Mouse (Mus musculus) CH12.LX (cell line): Measurements from ENCODE around the gene Cldn7. TPM values are rescaled to one million over a fixed set of nuclear protein-coding genes. Genes with fewer than 3 reads are reported as not detected.

Experiments
- DNase-seq: peaks from one replicate; pipeline ENCODE4 v3.0.0-alpha.2; 2013; ENCODE audit errors: extremely low read depth
- H3K27ac ChIP-seq: 2 replicates; pipeline ENCODE4 v1.5.1; 2012; ENCODE audit warnings: low read depth, mild to moderate bottlenecking, control low read depth, moderate library complexity; ENCODE audit not compliant: insufficient read depth
- H3K27me3 ChIP-seq: replicated peaks from 2 replicates; pipeline ENCODE3; 2012; ENCODE audit warnings: inconsistent platforms
- H3K36me3 ChIP-seq, 2 experiments: replicated peaks in 1 of 2; 2 replicates each; pipeline versions ENCODE3 to v1.6.1; 2012; ENCODE audit warnings: inconsistent platforms in 1 of 2, low read length in 1 of 2, mild to moderate bottlenecking in 1 of 2, mixed read lengths in 1 of 2, moderate library complexity in 1 of 2; ENCODE audit not compliant: control insufficient read depth in 1 of 2, insufficient read depth in 1 of 2
- H3K4me1 ChIP-seq, 2 experiments: 2 replicates each; pipeline ENCODE4 v1.6.1; 2012; ENCODE audit warnings: inconsistent platforms in 1 of 2, moderate library complexity in 1 of 2; ENCODE audit not compliant: insufficient read depth in 2 of 2, control insufficient read depth in 1 of 2
- H3K4me2 ChIP-seq: 2 replicates; pipeline ENCODE4 v1.6.1; 2012; ENCODE audit warnings: low read depth, mild to moderate bottlenecking, control low read depth; ENCODE audit not compliant: poor library complexity, insufficient read depth, severe bottlenecking
- H3K4me3 ChIP-seq, 3 experiments: fragments of 150-350 bp in 1 of 3; sonication (generic) in 1 of 3; replicated peaks in 1 of 3; 2 replicates each; pipeline versions ENCODE3 to v1.5.1; 2011 to 2012; ENCODE audit warnings: low read depth in 2 of 3, low read length in 2 of 3, mild to moderate bottlenecking in 2 of 3, moderate library complexity in 2 of 3, control low read depth in 1 of 3, improper control_type of control experiment in 1 of 3, inconsistent platforms in 1 of 3, mixed read lengths in 1 of 3; ENCODE audit not compliant: poor library complexity in 1 of 3
- H3K79me2 ChIP-seq: replicated peaks from 2 replicates; pipeline ENCODE4 v1.6.1; 2012; ENCODE audit warnings: mild to moderate bottlenecking, moderate library complexity; ENCODE audit not compliant: control insufficient read depth, poor library complexity, insufficient read depth, severe bottlenecking; ENCODE audit errors: extremely low read depth
- H3K9ac ChIP-seq: 2 replicates; pipeline ENCODE4 v1.6.1; 2012; ENCODE audit warnings: low read depth, mild to moderate bottlenecking, control low read depth, moderate library complexity; ENCODE audit not compliant: insufficient read depth
- H3K9me3 ChIP-seq: replicated peaks from 2 replicates; pipeline ENCODE3; 2012; ENCODE audit warnings: low read length, inconsistent platforms, mixed read lengths
- BHLHE40 ChIP-seq: IDR thresholded peaks from 2 replicates; pipeline ENCODE4 v1.6.1; 2011; ENCODE audit warnings: mild to moderate bottlenecking, low read depth, low read length, improper control_type of control experiment
- CHD1 ChIP-seq: IDR thresholded peaks from 2 replicates; pipeline ENCODE4 v1.6.1; 2012; ENCODE audit warnings: low read depth, low read length, improper control_type of control experiment, inconsistent platforms
- CHD2 ChIP-seq: IDR thresholded peaks from 2 replicates; pipeline ENCODE4 v1.6.1; 2011; ENCODE audit warnings: low read length, improper control_type of control experiment
- CTCF ChIP-seq, 2 experiments: IDR thresholded peaks in 1 of 2; conservative IDR thresholded peaks in 1 of 2; 2 replicates each; pipeline ENCODE4 v1.5.1; 2011 to 2012; ENCODE audit warnings: low read depth in 2 of 2, low read length in 2 of 2, improper control_type of control experiment in 1 of 2, inconsistent platforms in 1 of 2, mild to moderate bottlenecking in 1 of 2, moderate library complexity in 1 of 2
- E2F4 ChIP-seq: IDR thresholded peaks from 2 replicates; pipeline ENCODE4 v1.6.1; 2011; ENCODE audit warnings: low read depth, low read length, improper control_type of control experiment; ENCODE audit not compliant: insufficient replicate concordance
- ELF1 ChIP-seq: IDR thresholded peaks from 2 replicates; pipeline ENCODE4 v1.6.1; 2014; ENCODE audit warnings: low read depth, mild to moderate bottlenecking, inconsistent platforms, low read length, improper control_type of control experiment
- ETS1 ChIP-seq: conservative IDR thresholded peaks from 2 replicates; pipeline ENCODE4 v1.6.1; 2012; ENCODE audit warnings: low read depth, mild to moderate bottlenecking, inconsistent platforms, low read length, improper control_type of control experiment, moderate library complexity
- HCFC1 ChIP-seq: IDR thresholded peaks from 2 replicates; pipeline ENCODE4 v1.6.1; 2012; ENCODE audit warnings: low read depth, mild to moderate bottlenecking, inconsistent platforms, low read length, improper control_type of control experiment
- IRF4 ChIP-seq: IDR thresholded peaks from 2 replicates; pipeline ENCODE4 v1.6.1; 2014; ENCODE audit warnings: low read depth, mild to moderate bottlenecking, inconsistent platforms, low read length, improper control_type of control experiment
- JUN ChIP-seq: IDR thresholded peaks from 2 replicates; pipeline ENCODE4 v1.6.1; 2011; ENCODE audit warnings: low read depth, mild to moderate bottlenecking, low read length, improper control_type of control experiment, moderate library complexity; ENCODE audit not compliant: insufficient read depth
- JUND ChIP-seq: conservative IDR thresholded peaks from 2 replicates; pipeline ENCODE4 v1.6.1; 2011; ENCODE audit warnings: low read depth, low read length, improper control_type of control experiment
- KAT2A ChIP-seq: IDR thresholded peaks from 2 replicates; pipeline ENCODE4 v1.6.1; 2012; ENCODE audit warnings: low read length, improper control_type of control experiment, inconsistent platforms; ENCODE audit not compliant: insufficient replicate concordance
- MAFK ChIP-seq: IDR thresholded peaks from 2 replicates; pipeline ENCODE4 v1.6.1; 2011; ENCODE audit warnings: low read length, improper control_type of control experiment; ENCODE audit not compliant: insufficient replicate concordance
- MAX ChIP-seq: IDR thresholded peaks from 2 replicates; pipeline ENCODE4 v1.6.1; 2011; ENCODE audit warnings: low read length, improper control_type of control experiment
- MAZ ChIP-seq: IDR thresholded peaks from 2 replicates; pipeline ENCODE4 v1.6.1; 2012; ENCODE audit warnings: low read depth, mild to moderate bottlenecking, inconsistent platforms, low read length, improper control_type of control experiment, moderate library complexity
- MEF2A ChIP-seq: IDR thresholded peaks from 2 replicates; pipeline ENCODE4 v1.6.1; 2014; ENCODE audit warnings: low read depth, mild to moderate bottlenecking, inconsistent platforms, low read length, improper control_type of control experiment, borderline replicate concordance
- MYC ChIP-seq: IDR thresholded peaks from 2 replicates; pipeline ENCODE4 v1.6.1; 2011; ENCODE audit warnings: low read depth, mild to moderate bottlenecking, improper control_type of control experiment, low read length
- NELFE ChIP-seq: IDR thresholded peaks from 2 replicates; pipeline ENCODE4 v1.6.1; 2011; ENCODE audit warnings: low read depth, low read length, improper control_type of control experiment
- NRF1 ChIP-seq: IDR thresholded peaks from 2 replicates; pipeline ENCODE4 v1.6.1; 2014; ENCODE audit warnings: low read depth, mild to moderate bottlenecking, inconsistent platforms, low read length, improper control_type of control experiment, moderate library complexity
- POLR2AphosphoS2 ChIP-seq: IDR thresholded peaks from 2 replicates; pipeline ENCODE4 v1.6.1; 2011; ENCODE audit warnings: low read depth, low read length, improper control_type of control experiment
- RAD21 ChIP-seq: IDR thresholded peaks from 2 replicates; pipeline ENCODE4 v1.6.1; 2011; ENCODE audit warnings: low read depth, mild to moderate bottlenecking, low read length, improper control_type of control experiment, moderate library complexity
- SIN3A ChIP-seq: IDR thresholded peaks from 2 replicates; pipeline ENCODE4 v1.6.1; 2012; ENCODE audit warnings: low read length, improper control_type of control experiment, inconsistent platforms
- SMC3 ChIP-seq: IDR thresholded peaks from 2 replicates; pipeline ENCODE4 v1.6.1; 2011; ENCODE audit warnings: low read depth, low read length, improper control_type of control experiment
- UBTF ChIP-seq: IDR thresholded peaks from 2 replicates; pipeline ENCODE4 v1.6.1; 2012; ENCODE audit warnings: low read depth, mild to moderate bottlenecking, inconsistent platforms, low read length, improper control_type of control experiment, moderate library complexity
- USF2 ChIP-seq: conservative IDR thresholded peaks from 2 replicates; pipeline ENCODE4 v1.6.1; 2011; ENCODE audit warnings: low read depth, low read length, improper control_type of control experiment
- ZKSCAN1 ChIP-seq: IDR thresholded peaks from 2 replicates; pipeline ENCODE4 v1.6.1; 2012; ENCODE audit warnings: low read depth, inconsistent platforms, low read length, improper control_type of control experiment, borderline replicate concordance
- ZMIZ1 ChIP-seq: IDR thresholded peaks from 2 replicates; pipeline ENCODE4 v1.6.1; 2012; ENCODE audit warnings: low read depth, mild to moderate bottlenecking, inconsistent platforms, low read length, improper control_type of control experiment
- dilution Hi-C: fragments of 300-500 bp; cut with MboI; formaldehyde crosslinking; loops from 2 replicates; pipeline ENCODE4 v1.14.3; 2020; ENCODE audit warnings: low sequenced_read_pairs; ENCODE audit not compliant: extremely low pct_unique_long_range_greater_than_20kb, extremely low pct_ligation_motif_present
- in situ Hi-C: fragments of 300-500 bp; cut with MboI; formaldehyde crosslinking; loops from 3 replicates; pipeline ENCODE4 v1.14.3; 2019; ENCODE audit warnings: low sequenced_read_pairs, low pct_ligation_motif_present, low pct_unique_long_range_greater_than_20kb, mixed read lengths
- polyA plus RNA-seq: library from polyadenylated mRNA; unstranded; fragments of >175 nt; gene quantifications from 2 replicates; pipeline ENCODE4 v1.2.1, GENCODE M21; 2012; ENCODE audit warnings: low read depth; ENCODE audit not compliant: insufficient read length
- total RNA-seq, 2 experiments: library from RNA; depleted of rRNA; stranded (reverse); fragments of 300-350 nt in 1 of 2; fragments of >200 nt in 1 of 2; gene quantifications; 2 replicates each; pipeline ENCODE4 v1.2.3; 2012 to 2014

Gene Cldn7
- total and polyA plus RNA-seq, 3 experiments, result not detected

- TF ChIP-seq JUND, result no peak
- TF ChIP-seq ETS1, result peak; percentile 60
- peak; percentile 88 for TF ChIP-seq MAZ
- peak; percentile 100 for TF ChIP-seq MYC
- TF ChIP-seq ZKSCAN1, result no peak
- no peak; the same call in 1 of the 2 replicates for TF ChIP-seq RAD21
- peak; percentile 87 for TF ChIP-seq ELF1
- TF ChIP-seq HCFC1, result peak; percentile 76
- no peak for TF ChIP-seq MAFK
- peak; percentile 18; the same call in 1 of the 2 replicates for TF ChIP-seq IRF4
- peak; percentile 84 for TF ChIP-seq MEF2A
- TF ChIP-seq E2F4, result peak; percentile 80; the same call in 1 of the 2 replicates
- TF ChIP-seq CHD2, result no peak
- TF ChIP-seq POLR2AphosphoS2, result peak; percentile 99
- TF ChIP-seq SMC3, result peak; percentile 37; the same call in 1 of the 2 replicates
- TF ChIP-seq KAT2A, result 0 out of 2 replicates have a peak, but pooled peaks have one; percentile 74
Observed at GRCm38 (mm10) chr11:69921114-69922011, 43.2 kb upstream of the Cldn7 start, which contains the start of gene Eif5a (continued).

GRCm38 (mm10) chr11:69922012-69922756 lies 42.4 kb upstream of the Cldn7 start:
- peak; percentile 29; the same call in 1 of the 2 replicates for TF ChIP-seq JUND
- TF ChIP-seq CHD1, result peak; percentile 77; the same call in 1 of the 2 replicates
- no peak; the same call in 1 of the 2 replicates for TF ChIP-seq USF2
- TF ChIP-seq JUN, result no peak
- no peak for TF ChIP-seq MYC
- no peak; the same call in 1 of the 2 replicates for TF ChIP-seq ETS1
- TF ChIP-seq CTCF (conservative IDR thresholded peaks at IDR 0.05 in 1 of 2, IDR thresholded peaks at IDR 0.05 in 1 of 2; ENCODE audit: low read depth in 2 of 2, low read length in 2 of 2), result peak; percentile 5 to 63; a peak in 2 of 4 replicates
- 0 out of 2 replicates have a peak, but pooled peaks have one; percentile 50 for TF ChIP-seq CHD2
- TF ChIP-seq BHLHE40, result no peak
- TF ChIP-seq NELFE, result no peak
- 0 out of 2 replicates have a peak, but pooled peaks have one; percentile 49 for TF ChIP-seq MAFK
- 0 out of 2 replicates have a peak, but pooled peaks have one; percentile 1 for TF ChIP-seq UBTF
- TF ChIP-seq HCFC1, result no peak
- TF ChIP-seq SIN3A, result peak; percentile 18; the same call in 1 of the 2 replicates
- TF ChIP-seq ZMIZ1, result 0 out of 2 replicates have a peak, but pooled peaks have one; percentile 12
- TF ChIP-seq MAX, result no peak
- 0 out of 2 replicates have a peak, but pooled peaks have one; percentile 14 for TF ChIP-seq SMC3
- TF ChIP-seq RAD21, result peak; percentile 60
- no peak; the same call in 1 of the 2 replicates for TF ChIP-seq IRF4
- TF ChIP-seq NRF1, result no peak
- Histone ChIP-seq H3K9me3 (no peaks in the 10 kb centered on the region), H3K9ac (peak overlapping the region; percentile 88), H3K4me1 (peaks cover 10 to 33% of the 10 kb centered on the region in 2 experiments), H3K4me2 (peak overlapping the region; percentile 94), H3K36me3 (peaks cover 19 to 24% of the 10 kb centered on the region in 2 experiments), H3K4me3 (peak overlapping the region; percentile 47 to 95 (median 73)), H3K79me2 (peaks cover 38% of the 10 kb centered on the region), H3K27ac (peak overlapping the region; percentile 94), H3K27me3 (no peaks in the 10 kb centered on the region)
- in situ Hi-C loops, result no loop called here
- DNase-seq, result peak; percentile 61
- dilution Hi-C loops, result no loop called here
